Mouse (Mus musculus) thymus, adult 2 months (tissue): ENCODE results near the gene Apobec4.

Source experiments
- CTCF ChIP-seq: fragments of 200-500 bp; IDR thresholded peaks from 2 replicates; pipeline ENCODE4 v1.5.1; 2012; ENCODE audit warnings: mild to moderate bottlenecking, control low read depth, low read length, moderate library complexity, borderline replicate concordance; ENCODE audit not compliant: control insufficient read depth, poor library complexity, insufficient read depth; ENCODE audit errors: extremely low read depth
- POLR2A ChIP-seq: fragments of 200-500 bp; IDR thresholded peaks from 2 replicates; pipeline ENCODE4 v1.6.1; 2012; ENCODE audit warnings: mild to moderate bottlenecking, low read length, control low read depth, moderate library complexity; ENCODE audit not compliant: control insufficient read depth, poor library complexity, insufficient read depth; ENCODE audit errors: extremely low read depth

DNA sequence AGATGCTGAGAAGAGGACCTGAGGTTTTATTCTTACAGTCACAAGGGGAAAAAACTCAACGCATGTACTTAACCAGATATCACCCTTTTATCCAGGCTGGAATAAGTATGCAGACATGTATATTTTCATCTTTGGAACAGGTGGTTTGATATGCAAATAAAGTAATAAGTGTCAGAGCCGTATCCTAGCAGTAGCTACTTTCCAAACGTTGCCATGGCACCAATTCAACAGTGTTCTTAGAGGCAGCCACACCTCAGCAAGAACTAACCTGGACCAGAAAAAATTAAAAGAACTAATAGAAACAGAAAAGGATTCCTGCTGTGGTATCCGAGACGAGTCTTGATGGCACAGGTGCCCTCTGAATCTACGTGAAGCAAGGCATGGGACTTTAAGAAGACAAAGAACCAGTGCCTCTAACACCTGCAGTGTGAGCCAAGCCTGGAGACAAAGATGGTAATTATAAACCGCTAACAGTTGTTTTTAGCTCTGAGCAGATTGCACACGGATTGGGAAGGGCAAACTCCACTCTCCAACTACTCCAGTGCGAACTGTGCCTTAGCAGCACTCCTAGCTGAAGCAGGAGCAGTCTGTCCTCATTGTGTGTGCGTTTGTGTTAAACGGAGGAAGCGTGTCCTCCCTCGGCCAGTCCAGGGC lies at the start of gene Apobec4:
- no peak for TF ChIP-seq CTCF
- TF ChIP-seq POLR2A: no peak
